Mouse (Mus musculus): ENCODE data around the gene A4galt. TPM values are rescaled to one million over a fixed set of nuclear protein-coding genes. Genes with fewer than 3 reads are reported as not detected.

Gene A4galt
- polyA plus RNA-seq, 1 experiment, result 28.4 TPM

- H3K27me3 ChIP-seq (ENCODE audit: control insufficient read depth, insufficient read depth, insufficient read length), result no peaks in the 10 kb centered on the region
- no peaks in the 10 kb centered on the region for H3K36me3 ChIP-seq (ENCODE audit: control insufficient read depth, insufficient read depth)
- TF ChIP-seq MYOG (IDR thresholded peaks at IDR 0.05; ENCODE audit: control insufficient read depth in 1 of 3, insufficient read depth in 1 of 3, insufficient read length in 2 of 3, low read depth in 2 of 3), result no peak
- no peak for TF ChIP-seq MAX (IDR thresholded peaks at IDR 0.05; ENCODE audit: low read depth)
- no peak for TF ChIP-seq USF1 (IDR thresholded peaks at IDR 0.05; ENCODE audit: low read depth)
- TF ChIP-seq REST (IDR thresholded peaks at IDR 0.05; ENCODE audit: insufficient read depth, insufficient read length), result no peak
- TF ChIP-seq MYOD1 (IDR thresholded peaks at IDR 0.05; ENCODE audit: control insufficient read depth in 1 of 3, insufficient read length in 2 of 3, low read depth in 2 of 3), result no peak
- TF ChIP-seq TCF12 (IDR thresholded peaks at IDR 0.05; ENCODE audit: insufficient read depth, poor library complexity, severe bottlenecking), result no peak
- no peak for TF ChIP-seq POLR2A (IDR thresholded peaks at IDR 0.05; ENCODE audit: insufficient read length, low read depth)
- TF ChIP-seq CEBPB (IDR thresholded peaks at IDR 0.05; ENCODE audit: insufficient read depth, poor library complexity, severe bottlenecking), result no peak
- no peak for TF ChIP-seq POLR2AphosphoS2 (IDR thresholded peaks at IDR 0.05; ENCODE audit: insufficient read length, low read depth)
- no peak for TF ChIP-seq SRF (IDR thresholded peaks at IDR 0.05; ENCODE audit: control insufficient read depth, insufficient read length, low read depth)
- no peak for TF ChIP-seq E2F4 (IDR thresholded peaks at IDR 0.05; ENCODE audit: insufficient read depth)
- TF ChIP-seq TCF3 (IDR thresholded peaks at IDR 0.05; ENCODE audit: insufficient read length, low read depth), result no peak
- H3K4me2 ChIP-seq (ENCODE audit: low read depth), result no peak overlapping the region
- no peak overlapping the region for H3K4me3 ChIP-seq
- no peaks in the 10 kb centered on the region for H3K79me2 ChIP-seq (ENCODE audit: control insufficient read depth, insufficient read depth)
- H3ac ChIP-seq (ENCODE audit: control insufficient read depth, insufficient read length), result no peak overlapping the region
Observed at GRCm38 (mm10) chr15:83256491-83256890, 4.9 kb upstream of the A4galt start.

DNA sequence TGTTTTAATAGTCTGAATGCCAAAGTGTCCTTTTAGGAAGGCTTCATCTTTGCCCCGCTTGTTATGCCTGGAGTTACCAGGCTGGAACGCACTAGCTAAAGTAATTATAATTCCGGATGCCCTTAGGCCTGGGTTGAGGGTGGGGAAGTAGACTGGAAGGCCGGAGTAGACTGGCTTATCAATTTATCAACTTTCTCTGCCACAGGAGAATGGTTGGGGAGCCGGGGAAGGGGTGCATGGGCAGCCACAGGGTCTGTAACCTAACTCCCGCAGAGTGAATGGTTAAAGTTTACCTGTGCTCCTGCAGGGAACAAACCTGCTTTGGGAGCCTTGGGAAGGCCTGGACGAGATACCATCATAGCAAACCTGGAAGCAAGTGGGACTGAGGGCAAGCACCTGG, 4.4 kb upstream of the A4galt start:
- peaks cover under 1% of the 10 kb centered on the region for H3K79me2 ChIP-seq (ENCODE audit: control insufficient read depth, insufficient read depth)
- no peak for TF ChIP-seq SRF (IDR thresholded peaks at IDR 0.05; ENCODE audit: control insufficient read depth, insufficient read length, low read depth)
- no peak for TF ChIP-seq MAX (IDR thresholded peaks at IDR 0.05; ENCODE audit: low read depth)
- no peak for TF ChIP-seq MYOD1 (IDR thresholded peaks at IDR 0.05; ENCODE audit: control insufficient read depth in 1 of 3, insufficient read length in 2 of 3, low read depth in 2 of 3)
- no peak for TF ChIP-seq POLR2AphosphoS2 (IDR thresholded peaks at IDR 0.05; ENCODE audit: insufficient read length, low read depth)
- no peak for TF ChIP-seq TCF12 (IDR thresholded peaks at IDR 0.05; ENCODE audit: insufficient read depth, poor library complexity, severe bottlenecking)
- TF ChIP-seq POLR2A (IDR thresholded peaks at IDR 0.05; ENCODE audit: insufficient read length, low read depth), result no peak
- no peak for TF ChIP-seq USF1 (IDR thresholded peaks at IDR 0.05; ENCODE audit: low read depth)
- no peaks in the 10 kb centered on the region for H3K36me3 ChIP-seq (ENCODE audit: control insufficient read depth, insufficient read depth)
- no peak overlapping the region for H3K4me3 ChIP-seq
- no peaks in the 10 kb centered on the region for H3K27me3 ChIP-seq (ENCODE audit: control insufficient read depth, insufficient read depth, insufficient read length)
- no peak overlapping the region for H3K4me2 ChIP-seq (ENCODE audit: low read depth)
- no peak overlapping the region for H3ac ChIP-seq (ENCODE audit: control insufficient read depth, insufficient read length)

DNA sequence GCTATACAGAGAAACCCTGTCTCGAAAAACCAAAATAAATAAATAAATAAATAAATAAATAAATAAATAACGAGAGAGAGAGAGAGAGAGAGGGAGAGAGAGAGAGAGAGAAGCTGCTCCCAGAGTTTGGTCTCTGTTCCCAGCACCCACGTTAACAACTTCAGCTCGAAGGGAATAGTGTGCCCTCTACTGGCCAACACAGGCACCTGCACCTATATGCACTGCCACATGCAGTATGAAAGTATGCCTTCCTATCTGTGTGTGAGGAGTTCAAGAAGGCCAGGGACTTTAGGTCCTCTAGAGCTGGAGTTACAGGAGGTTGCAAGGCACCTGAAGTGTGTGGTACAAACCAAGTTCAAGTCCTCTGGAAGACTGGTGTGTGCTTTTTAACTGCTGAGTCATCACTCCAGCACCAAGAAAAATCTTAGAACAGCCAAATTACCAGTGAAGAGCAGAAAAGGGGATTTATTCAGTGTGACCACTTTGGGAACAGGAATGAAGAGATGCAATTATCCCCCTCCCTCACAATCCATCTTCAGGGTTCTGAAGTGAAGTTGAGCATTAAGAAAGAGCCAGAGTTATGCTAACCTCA, 3.7 kb upstream of the A4galt start:
- no peaks in the 10 kb centered on the region for H3K36me3 ChIP-seq (ENCODE audit: control insufficient read depth, insufficient read depth)
- no peak overlapping the region for H3K4me2 ChIP-seq (ENCODE audit: low read depth)
- H3K4me3 ChIP-seq, result no peak overlapping the region
- no peaks in the 10 kb centered on the region for H3K27me3 ChIP-seq (ENCODE audit: control insufficient read depth, insufficient read depth, insufficient read length)
- TF ChIP-seq USF1 (IDR thresholded peaks at IDR 0.05; ENCODE audit: low read depth), result no peak
- TF ChIP-seq E2F4 (IDR thresholded peaks at IDR 0.05; ENCODE audit: insufficient read depth), result no peak
- no peak for TF ChIP-seq POLR2A (IDR thresholded peaks at IDR 0.05; ENCODE audit: insufficient read length, low read depth)
- no peak for TF ChIP-seq POLR2AphosphoS2 (IDR thresholded peaks at IDR 0.05; ENCODE audit: insufficient read length, low read depth)
- no peak for TF ChIP-seq MYOD1 (IDR thresholded peaks at IDR 0.05; ENCODE audit: control insufficient read depth in 1 of 3, insufficient read length in 2 of 3, low read depth in 2 of 3)
- no peak for TF ChIP-seq CEBPB (IDR thresholded peaks at IDR 0.05; ENCODE audit: insufficient read depth, poor library complexity, severe bottlenecking)
- TF ChIP-seq REST (IDR thresholded peaks at IDR 0.05; ENCODE audit: insufficient read depth, insufficient read length), result no peak
- no peak for TF ChIP-seq SRF (IDR thresholded peaks at IDR 0.05; ENCODE audit: control insufficient read depth, insufficient read length, low read depth)
- TF ChIP-seq MAX (IDR thresholded peaks at IDR 0.05; ENCODE audit: low read depth), result no peak
- no peak for TF ChIP-seq TCF12 (IDR thresholded peaks at IDR 0.05; ENCODE audit: insufficient read depth, poor library complexity, severe bottlenecking)
- no peak for TF ChIP-seq TCF3 (IDR thresholded peaks at IDR 0.05; ENCODE audit: insufficient read length, low read depth)
- TF ChIP-seq MYOG (IDR thresholded peaks at IDR 0.05; ENCODE audit: control insufficient read depth in 1 of 3, insufficient read depth in 1 of 3, insufficient read length in 2 of 3, low read depth in 2 of 3), result no peak
- H3K79me2 ChIP-seq (ENCODE audit: control insufficient read depth, insufficient read depth), result peaks cover 6% of the 10 kb centered on the region
- no peak overlapping the region for H3ac ChIP-seq (ENCODE audit: control insufficient read depth, insufficient read length)

- Histone ChIP-seq H3K4me3 (no peak overlapping the region), H3K27me3 (ENCODE audit: control insufficient read depth, insufficient read depth, insufficient read length) (no peaks in the 10 kb centered on the region), H3ac (ENCODE audit: control insufficient read depth, insufficient read length) (no peak overlapping the region), H3K36me3 (ENCODE audit: control insufficient read depth, insufficient read depth) (no peaks in the 10 kb centered on the region), H3K4me2 (ENCODE audit: low read depth) (no peak overlapping the region), H3K79me2 (ENCODE audit: control insufficient read depth, insufficient read depth) (peaks cover 8% of the 10 kb centered on the region)
- TF ChIP-seq CEBPB (IDR thresholded peaks at IDR 0.05; ENCODE audit: insufficient read depth, poor library complexity, severe bottlenecking) (no peak), SRF (IDR thresholded peaks at IDR 0.05; ENCODE audit: control insufficient read depth, insufficient read length, low read depth) (no peak), E2F4 (IDR thresholded peaks at IDR 0.05; ENCODE audit: insufficient read depth) (no peak), TCF3 (IDR thresholded peaks at IDR 0.05; ENCODE audit: insufficient read length, low read depth) (no peak), TCF12 (IDR thresholded peaks at IDR 0.05; ENCODE audit: insufficient read depth, poor library complexity, severe bottlenecking) (no peak), MAX (IDR thresholded peaks at IDR 0.05; ENCODE audit: low read depth) (no peak), POLR2AphosphoS2 (IDR thresholded peaks at IDR 0.05; ENCODE audit: insufficient read length, low read depth) (no peak), MYOG (IDR thresholded peaks at IDR 0.05; ENCODE audit: control insufficient read depth in 1 of 3, insufficient read depth in 1 of 3, insufficient read length in 2 of 3, low read depth in 2 of 3) (no peak), MYOD1 (IDR thresholded peaks at IDR 0.05; ENCODE audit: control insufficient read depth in 1 of 3, insufficient read length in 2 of 3, low read depth in 2 of 3) (no peak), USF1 (IDR thresholded peaks at IDR 0.05; ENCODE audit: low read depth) (no peak), POLR2A (IDR thresholded peaks at IDR 0.05; ENCODE audit: insufficient read length, low read depth) (no peak), REST (IDR thresholded peaks at IDR 0.05; ENCODE audit: insufficient read depth, insufficient read length) (no peak)
Observed at GRCm38 (mm10) chr15:83254372-83255070, 2.9 kb upstream of the A4galt start.

Data from myocyte (in vitro differentiated cells).